Mouse (Mus musculus) liver, embryonic 18 days (tissue): Measurements from ENCODE around the gene Flg. TPM values are rescaled to one million over a fixed set of nuclear protein-coding genes. Genes with fewer than 3 reads are reported as not detected.

Source experiments
- polyA plus RNA-seq: library from polyadenylated mRNA; depleted of rRNA; stranded (reverse); fragments of >200 nt; gene quantifications from 2 replicates; pipeline ENCODE4 v1.2.3, GENCODE M21; 2012; rRNA removed

Gene Flg
- not detected in 2 replicates for polyA plus RNA-seq

DNA sequence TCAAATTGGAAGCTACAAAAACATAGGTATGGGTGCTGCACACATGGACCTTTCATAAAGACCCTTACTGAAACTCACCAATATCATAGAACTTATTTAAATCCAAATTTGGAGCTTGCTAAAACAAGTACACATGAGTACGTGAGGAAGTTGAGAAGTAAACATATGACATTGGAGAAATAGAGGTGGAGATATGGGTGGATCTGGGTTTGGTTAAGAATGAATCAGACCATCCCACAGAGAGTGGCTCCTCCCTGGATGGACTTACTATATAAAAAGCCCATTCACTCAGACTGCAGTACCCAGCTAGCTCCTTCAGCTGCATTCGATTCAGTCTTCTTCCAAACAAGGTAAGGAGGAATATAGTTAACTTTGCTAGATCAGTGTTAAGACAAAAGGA is at the start of gene Flg:
Flg (plus strand) TSS at position 301 of the 400 bp plus-strand sequence.

DNA sequence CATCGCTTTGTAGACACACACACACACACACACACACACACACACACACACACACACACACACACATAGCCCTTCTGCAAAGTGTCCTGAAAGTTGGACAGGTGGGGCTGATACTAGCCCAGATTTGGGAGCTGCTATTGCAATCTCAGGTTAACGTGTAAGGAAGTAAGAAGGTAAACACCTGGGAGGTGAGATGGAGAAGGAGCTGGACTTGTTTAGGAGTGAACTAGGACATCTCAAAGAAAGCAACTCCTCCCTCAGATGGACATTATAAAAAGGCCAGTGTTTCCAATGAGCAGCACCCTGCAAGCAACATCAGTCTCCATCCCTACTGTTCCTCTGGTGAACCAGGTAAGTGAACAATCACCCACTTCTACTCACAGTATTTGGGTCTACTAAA is 46.1 kb downstream of the Flg start, which contains the start of gene Hrnr:
Hrnr (plus strand) TSS at position 301 of the 400 bp plus-strand sequence.

Other genes with a start within 250 kb of the Flg start
- not detected in 2 replicates for gene Gm4858, start 204.7 kb upstream of the Flg start, polyA plus RNA-seq
- gene Crnn, start 128.7 kb upstream of the Flg start, polyA plus RNA-seq: not detected in 2 replicates
- not detected in 2 replicates for gene Flg2, start 76.2 kb upstream of the Flg start, polyA plus RNA-seq
- gene Hrnr, start 46.2 kb downstream of the Flg start, polyA plus RNA-seq: not detected in 2 replicates
- 0.05 TPM in 2 replicates for gene Rptn, start 120.2 kb downstream of the Flg start, polyA plus RNA-seq
- gene Tchh, start 168.8 kb downstream of the Flg start, polyA plus RNA-seq: 0.05 and 0.06 TPM in 2 replicates
- gene Tchhl1, start 195.2 kb downstream of the Flg start, polyA plus RNA-seq: not detected in 2 replicates
- gene S100a11, start 247.0 kb downstream of the Flg start, polyA plus RNA-seq: 129 and 140 TPM in 2 replicates